Mouse (Mus musculus) bone marrow, adult 2 months (tissue): ENCODE results near the gene Cttnbp2nl.

ENCODE experiments used
- CTCF ChIP-seq: fragments of 200-500 bp; IDR thresholded peaks from 2 replicates; pipeline ENCODE4 v1.5.1; 2011; ENCODE audit warnings: low read length, control low read depth; ENCODE audit not compliant: control insufficient read depth, insufficient read depth
- POLR2A ChIP-seq: fragments of 200-500 bp; IDR thresholded peaks from 2 replicates; pipeline ENCODE4 v1.6.1; 2011; ENCODE audit warnings: low read depth, mild to moderate bottlenecking, control low read depth, low read length, borderline replicate concordance; ENCODE audit not compliant: control insufficient read depth

- TF ChIP-seq CTCF (peak; percentile 11; the same call in 1 of the 2 replicates), POLR2A (no peak)
Observed at GRCm38 (mm10) chr3:105094448-105094847, 41.5 kb upstream of the Cttnbp2nl start.
